Mouse (Mus musculus): ENCODE results near the gene Gabarapl1. TPM values are rescaled to one million over a fixed set of nuclear protein-coding genes. Genes with fewer than 3 reads are reported as not detected.

Gabarapl1 gene
- polyA plus RNA-seq, 1 experiment from 2014 or later, result 77.7 TPM

Other genes starting within 250 kb of the Gabarapl1 start
- not detected in 2 replicates for gene 4922502D21Rik, start 201.4 kb upstream of the Gabarapl1 start, polyA plus RNA-seq (2015; fragmentation: Nextera tagmentation; extraction: Ambion mirVana)
- gene Clec12a, start 190.5 kb upstream of the Gabarapl1 start, polyA plus RNA-seq (2015; fragmentation: Nextera tagmentation; extraction: Ambion mirVana), result 0.67 and 0.74 TPM in 2 replicates
- gene Clec12b, start 147.3 kb upstream of the Gabarapl1 start, polyA plus RNA-seq (2015; fragmentation: Nextera tagmentation; extraction: Ambion mirVana), result 0.11 TPM in 1 of 2 replicates, not detected in the other
- gene Clec1b, start 135.9 kb upstream of the Gabarapl1 start, polyA plus RNA-seq (2015; fragmentation: Nextera tagmentation; extraction: Ambion mirVana), result 1.8 and 1.9 TPM in 2 replicates
- 0.41 and 0.54 TPM in 2 replicates for gene Clec9a, start 124.3 kb upstream of the Gabarapl1 start, polyA plus RNA-seq (2015; fragmentation: Nextera tagmentation; extraction: Ambion mirVana)
- gene Clec1a, start 81.2 kb upstream of the Gabarapl1 start, polyA plus RNA-seq (2015; fragmentation: Nextera tagmentation; extraction: Ambion mirVana), result 11.3 and 12.8 TPM in 2 replicates
- gene Olr1, start 26.0 kb upstream of the Gabarapl1 start, polyA plus RNA-seq (2015; fragmentation: Nextera tagmentation; extraction: Ambion mirVana), result not detected in 2 replicates
- gene Tmem52b, start 20.6 kb upstream of the Gabarapl1 start, polyA plus RNA-seq (2015; fragmentation: Nextera tagmentation; extraction: Ambion mirVana), result 61.5 and 63.1 TPM in 2 replicates
- gene Klre1, start 44.7 kb downstream of the Gabarapl1 start, polyA plus RNA-seq (2015; fragmentation: Nextera tagmentation; extraction: Ambion mirVana), result not detected in 2 replicates
- 0.32 and 0.36 TPM in 2 replicates for gene Klrd1, start 58.6 kb downstream of the Gabarapl1 start, polyA plus RNA-seq (2015; fragmentation: Nextera tagmentation; extraction: Ambion mirVana)
- gene Klrk1, start 90.7 kb downstream of the Gabarapl1 start, polyA plus RNA-seq (2015; fragmentation: Nextera tagmentation; extraction: Ambion mirVana), result 0.09 TPM in 1 of 2 replicates, not detected in the other
- not detected in 2 replicates for gene Klrc3, start 110.2 kb downstream of the Gabarapl1 start, polyA plus RNA-seq (2015; fragmentation: Nextera tagmentation; extraction: Ambion mirVana)
- gene Klrc2, start 127.5 kb downstream of the Gabarapl1 start, polyA plus RNA-seq (2015; fragmentation: Nextera tagmentation; extraction: Ambion mirVana), result not detected in 2 replicates
- gene Klrc1, start 145.8 kb downstream of the Gabarapl1 start, polyA plus RNA-seq (2015; fragmentation: Nextera tagmentation; extraction: Ambion mirVana), result not detected in 2 replicates
- not detected in 2 replicates for gene Klri1, start 184.0 kb downstream of the Gabarapl1 start, polyA plus RNA-seq (2015; fragmentation: Nextera tagmentation; extraction: Ambion mirVana)
- gene Klri2, start 207.3 kb downstream of the Gabarapl1 start, polyA plus RNA-seq (2015; fragmentation: Nextera tagmentation; extraction: Ambion mirVana), result not detected in 2 replicates